Mouse (Mus musculus): ENCODE measurements around the gene Tecpr1. TPM values are rescaled to one million over a fixed set of nuclear protein-coding genes. Genes with fewer than 3 reads are reported as not detected.
A peak's percentile ranks its signal among the peaks of the same experiment; 100 is the strongest.

The Tecpr1 gene
- polyA plus RNA-seq, 1 experiment from 2014 or later, result 18.4 TPM

GRCm38 (mm10) chr5:144215992-144216391, 7.4 kb downstream of the Tecpr1 start:
- no peak for DNase-seq (ENCODE audit: low spot score)
- WGBS, result 75% methylated on average over 2 of the region's 2 CpGs
- no peak overlapping the region for H3K9ac ChIP-seq (ENCODE audit: low read length)

GRCm38 (mm10) chr5:144214453-144214852, 9.0 kb downstream of the Tecpr1 start:
- WGBS, result 29% methylated on average over 7 of the region's 7 CpGs
- Histone ChIP-seq H3K27ac (ENCODE audit: low read depth, low read length) (no peak overlapping the region), H3K4me3 (ENCODE audit: low read depth, low read length) (no peak overlapping the region), H3K36me3 (ENCODE audit: control insufficient read depth, insufficient read depth, low read length) (peaks cover 3% of the 10 kb centered on the region), H3K4me1 (ENCODE audit: control insufficient read depth, insufficient read depth, low read length) (no peaks in the 10 kb centered on the region), H3K27me3 (ENCODE audit: control insufficient read depth, insufficient read depth, low read length) (no peaks in the 10 kb centered on the region), H3K9ac (ENCODE audit: low read length) (no peak overlapping the region), H3K9me3 (ENCODE audit: control insufficient read depth, low read length) (no peaks in the 10 kb centered on the region), H3K4me2 (ENCODE audit: low read depth) (no peak overlapping the region)
- ATAC-seq (ENCODE audit: insufficient read depth, low FRiP score, low TSS enrichment) (no peak), DNase-seq (ENCODE audit: low spot score) (peak; percentile 67)

More at GRCm38 (mm10) chr5:144215992-144216391, 7.4 kb downstream of the Tecpr1 start:
- Histone ChIP-seq H3K27me3 (ENCODE audit: control insufficient read depth, insufficient read depth, low read length) (no peaks in the 10 kb centered on the region), H3K9me3 (ENCODE audit: control insufficient read depth, low read length) (no peaks in the 10 kb centered on the region), H3K4me1 (ENCODE audit: control insufficient read depth, insufficient read depth, low read length) (no peaks in the 10 kb centered on the region), H3K4me3 (ENCODE audit: low read depth, low read length) (no peak overlapping the region), H3K4me2 (ENCODE audit: low read depth) (no peak overlapping the region), H3K27ac (ENCODE audit: low read depth, low read length) (no peak overlapping the region), H3K36me3 (ENCODE audit: control insufficient read depth, insufficient read depth, low read length) (no peaks in the 10 kb centered on the region; the same call in 1 of the 2 replicates)
- ATAC-seq (ENCODE audit: insufficient read depth, low FRiP score, low TSS enrichment), result no peak

GRCm38 (mm10) chr5:144207478-144207877, 15.9 kb downstream of the Tecpr1 start:
- H3K36me3 ChIP-seq (ENCODE audit: control insufficient read depth, insufficient read depth, low read length), result peaks cover 8% of the 10 kb centered on the region
- H3K4me2 ChIP-seq (ENCODE audit: low read depth), result no peak overlapping the region
- WGBS, result 50% methylated on average over 11 of the region's 11 CpGs
- no peaks in the 10 kb centered on the region for H3K4me1 ChIP-seq (ENCODE audit: control insufficient read depth, insufficient read depth, low read length)
- no peaks in the 10 kb centered on the region for H3K27me3 ChIP-seq (ENCODE audit: control insufficient read depth, insufficient read depth, low read length)
- no peak overlapping the region for H3K4me3 ChIP-seq (ENCODE audit: low read depth, low read length)
- no peak overlapping the region for H3K27ac ChIP-seq (ENCODE audit: low read depth, low read length)
- H3K9me3 ChIP-seq (ENCODE audit: control insufficient read depth, low read length), result no peaks in the 10 kb centered on the region
- peak; percentile 48 for DNase-seq (ENCODE audit: low spot score)
- H3K9ac ChIP-seq (ENCODE audit: low read length), result no peak overlapping the region
- no peak for ATAC-seq (ENCODE audit: insufficient read depth, low FRiP score, low TSS enrichment)

DNA sequence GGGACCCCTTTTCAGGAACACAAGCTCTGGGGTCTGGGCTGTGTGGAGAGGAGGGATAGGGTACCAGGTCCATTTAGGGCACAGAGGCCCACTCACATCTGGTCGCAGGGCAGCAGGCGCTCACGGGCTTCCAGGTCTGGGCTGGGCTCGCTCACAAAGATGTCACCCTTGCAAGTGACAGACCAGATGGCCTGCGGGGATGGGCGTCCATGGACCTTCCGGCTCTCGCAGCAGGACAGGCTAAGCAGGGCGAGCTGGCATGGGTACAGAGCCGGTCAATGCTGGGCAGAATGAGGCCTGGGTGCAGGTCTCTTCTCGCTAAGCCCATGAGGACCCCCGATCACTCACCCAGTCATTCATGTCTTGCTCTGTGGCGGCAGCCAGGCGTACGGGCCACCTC, 17.3 kb downstream of the Tecpr1 start:
- Histone ChIP-seq H3K36me3 (ENCODE audit: control insufficient read depth, insufficient read depth, low read length) (peaks cover 8% of the 10 kb centered on the region), H3K27me3 (ENCODE audit: control insufficient read depth, insufficient read depth, low read length) (no peaks in the 10 kb centered on the region), H3K27ac (ENCODE audit: low read depth, low read length) (no peak overlapping the region), H3K4me1 (ENCODE audit: control insufficient read depth, insufficient read depth, low read length) (no peaks in the 10 kb centered on the region), H3K4me2 (ENCODE audit: low read depth) (no peak overlapping the region), H3K4me3 (ENCODE audit: low read depth, low read length) (no peak overlapping the region), H3K9ac (ENCODE audit: low read length) (no peak overlapping the region), H3K9me3 (ENCODE audit: control insufficient read depth, low read length) (no peaks in the 10 kb centered on the region)
- 95% methylated on average over 15 of the region's 15 CpGs for WGBS
- DNase-seq (ENCODE audit: low spot score) (no peak), ATAC-seq (ENCODE audit: insufficient read depth, low FRiP score, low TSS enrichment) (no peak)

- Histone ChIP-seq H3K27ac (ENCODE audit: low read depth, low read length) (no peak overlapping the region), H3K4me3 (ENCODE audit: low read depth, low read length) (no peak overlapping the region)
- WGBS, result 87% methylated on average over 10 of the region's 10 CpGs
Measured at GRCm38 (mm10) chr5:144204911-144205310, 18.5 kb downstream of the Tecpr1 start.

GRCm38 (mm10) chr5:144204303-144204702, 19.1 kb downstream of the Tecpr1 start:
- no peak for ATAC-seq (ENCODE audit: insufficient read depth, low FRiP score, low TSS enrichment)
- H3K4me1 ChIP-seq (ENCODE audit: control insufficient read depth, insufficient read depth, low read length), result no peaks in the 10 kb centered on the region
- no peaks in the 10 kb centered on the region for H3K27me3 ChIP-seq (ENCODE audit: control insufficient read depth, insufficient read depth, low read length)
- H3K27ac ChIP-seq (ENCODE audit: low read depth, low read length), result no peak overlapping the region
- H3K4me3 ChIP-seq (ENCODE audit: low read depth, low read length), result no peak overlapping the region
- no peak overlapping the region for H3K4me2 ChIP-seq (ENCODE audit: low read depth)
- no peaks in the 10 kb centered on the region for H3K9me3 ChIP-seq (ENCODE audit: control insufficient read depth, low read length)
- WGBS, result 92% methylated on average over 12 of the region's 12 CpGs
- no peak for DNase-seq (ENCODE audit: low spot score)
- H3K36me3 ChIP-seq (ENCODE audit: control insufficient read depth, insufficient read depth, low read length), result peaks cover 5% of the 10 kb centered on the region
- no peak overlapping the region for H3K9ac ChIP-seq (ENCODE audit: low read length)

More at GRCm38 (mm10) chr5:144204911-144205310, 18.5 kb downstream of the Tecpr1 start:
- H3K36me3 ChIP-seq (ENCODE audit: control insufficient read depth, insufficient read depth, low read length), result peaks cover 8% of the 10 kb centered on the region
- no peaks in the 10 kb centered on the region for H3K9me3 ChIP-seq (ENCODE audit: control insufficient read depth, low read length)
- DNase-seq (ENCODE audit: low spot score) (no peak), ATAC-seq (ENCODE audit: insufficient read depth, low FRiP score, low TSS enrichment) (no peak)
- H3K4me2 ChIP-seq (ENCODE audit: low read depth), result no peak overlapping the region
- no peaks in the 10 kb centered on the region for H3K27me3 ChIP-seq (ENCODE audit: control insufficient read depth, insufficient read depth, low read length)
- no peaks in the 10 kb centered on the region for H3K4me1 ChIP-seq (ENCODE audit: control insufficient read depth, insufficient read depth, low read length)
- no peak overlapping the region for H3K9ac ChIP-seq (ENCODE audit: low read length)

DNA sequence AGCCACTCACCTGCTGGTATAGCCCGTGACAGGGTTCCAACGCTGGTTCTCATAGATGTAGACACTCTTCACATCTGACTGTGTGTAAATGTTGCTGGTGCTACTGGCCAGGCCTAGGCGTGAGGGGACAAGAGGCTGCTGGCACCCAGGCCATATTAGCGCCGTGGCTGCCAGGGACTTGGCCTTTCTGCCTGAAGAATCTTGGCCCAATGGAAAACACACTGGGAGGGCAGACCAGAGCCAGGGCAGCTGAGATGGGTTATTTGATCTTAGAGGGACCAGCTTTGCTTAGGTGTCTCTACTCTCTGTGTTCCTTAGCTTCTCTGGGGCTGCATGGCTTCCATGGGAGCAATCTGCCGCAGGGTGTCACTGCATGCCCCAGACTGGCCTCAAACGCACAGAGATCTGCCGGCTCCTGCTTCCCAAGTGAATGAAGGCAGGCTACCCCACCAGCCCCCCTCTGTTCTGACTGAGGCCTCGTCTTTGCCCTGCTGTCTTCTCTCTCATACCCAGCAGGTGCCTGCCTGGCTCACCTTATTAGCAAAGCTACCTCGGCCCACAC, 19.9 kb downstream of the Tecpr1 start:
- Histone ChIP-seq H3K36me3 (ENCODE audit: control insufficient read depth, insufficient read depth, low read length) (peaks cover 5% of the 10 kb centered on the region), H3K4me1 (ENCODE audit: control insufficient read depth, insufficient read depth, low read length) (no peaks in the 10 kb centered on the region), H3K9ac (ENCODE audit: low read length) (no peak overlapping the region), H3K27ac (ENCODE audit: low read depth, low read length) (no peak overlapping the region), H3K4me2 (ENCODE audit: low read depth) (no peak overlapping the region), H3K9me3 (ENCODE audit: control insufficient read depth, low read length) (no peaks in the 10 kb centered on the region), H3K4me3 (ENCODE audit: low read depth, low read length) (no peak overlapping the region), H3K27me3 (ENCODE audit: control insufficient read depth, insufficient read depth, low read length) (no peaks in the 10 kb centered on the region)
- DNase-seq (ENCODE audit: low spot score) (no peak), ATAC-seq (ENCODE audit: insufficient read depth, low FRiP score, low TSS enrichment) (no peak)
- 91% methylated on average over 10 of the region's 10 CpGs for WGBS

- Histone ChIP-seq H3K9ac (ENCODE audit: low read length) (no peak overlapping the region), H3K27me3 (ENCODE audit: control insufficient read depth, insufficient read depth, low read length) (no peaks in the 10 kb centered on the region), H3K4me1 (ENCODE audit: control insufficient read depth, insufficient read depth, low read length) (no peaks in the 10 kb centered on the region), H3K36me3 (ENCODE audit: control insufficient read depth, insufficient read depth, low read length) (peaks cover 5% of the 10 kb centered on the region), H3K9me3 (ENCODE audit: control insufficient read depth, low read length) (no peaks in the 10 kb centered on the region), H3K27ac (ENCODE audit: low read depth, low read length) (no peak overlapping the region), H3K4me3 (ENCODE audit: low read depth, low read length) (no peak overlapping the region), H3K4me2 (ENCODE audit: low read depth) (no peak overlapping the region)
- WGBS, result 95% methylated on average over 6 of the region's 6 CpGs
- ATAC-seq (ENCODE audit: insufficient read depth, low FRiP score, low TSS enrichment) (no peak), DNase-seq (ENCODE audit: low spot score) (no peak)
Measured at GRCm38 (mm10) chr5:144202430-144202829, 21.0 kb downstream of the Tecpr1 start.

DNA sequence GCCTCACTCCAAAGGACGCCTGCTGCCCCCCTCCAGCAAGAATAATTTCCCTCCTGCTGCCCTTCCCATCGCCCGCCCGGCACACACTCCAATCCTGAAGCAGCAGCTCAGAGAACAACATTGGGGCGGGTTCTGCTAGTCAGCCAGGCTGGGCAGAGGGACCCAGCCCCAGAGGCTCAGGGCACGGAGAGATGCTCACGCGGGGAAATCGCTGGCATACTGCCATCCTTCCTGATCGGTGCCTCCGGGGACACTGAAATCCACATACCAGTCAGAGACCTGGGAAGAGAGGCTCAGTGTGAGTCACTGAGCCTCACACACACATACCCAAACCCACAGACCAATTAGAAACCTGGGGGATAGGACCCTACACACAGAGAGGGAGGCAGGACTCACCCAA, 22.8 kb downstream of the Tecpr1 start:
- no peaks in the 10 kb centered on the region for H3K9me3 ChIP-seq (ENCODE audit: control insufficient read depth, low read length)
- H3K9ac ChIP-seq (ENCODE audit: low read length), result no peak overlapping the region
- H3K4me3 ChIP-seq (ENCODE audit: low read depth, low read length), result no peak overlapping the region
- DNase-seq (ENCODE audit: low spot score), result no peak
- 90% methylated on average over 11 of the region's 11 CpGs for WGBS
- no peaks in the 10 kb centered on the region for H3K4me1 ChIP-seq (ENCODE audit: control insufficient read depth, insufficient read depth, low read length)
- H3K27ac ChIP-seq (ENCODE audit: low read depth, low read length), result no peak overlapping the region
- ATAC-seq (ENCODE audit: insufficient read depth, low FRiP score, low TSS enrichment), result no peak
- no peak overlapping the region for H3K4me2 ChIP-seq (ENCODE audit: low read depth)
- H3K27me3 ChIP-seq (ENCODE audit: control insufficient read depth, insufficient read depth, low read length), result no peaks in the 10 kb centered on the region
- H3K36me3 ChIP-seq (ENCODE audit: control insufficient read depth, insufficient read depth, low read length), result peaks cover 5% of the 10 kb centered on the region

All from neural tube, embryonic 11.5 days (tissue).